Mouse (Mus musculus): ENCODE results near the gene Dlx3.

Gene Dlx3

DNA sequence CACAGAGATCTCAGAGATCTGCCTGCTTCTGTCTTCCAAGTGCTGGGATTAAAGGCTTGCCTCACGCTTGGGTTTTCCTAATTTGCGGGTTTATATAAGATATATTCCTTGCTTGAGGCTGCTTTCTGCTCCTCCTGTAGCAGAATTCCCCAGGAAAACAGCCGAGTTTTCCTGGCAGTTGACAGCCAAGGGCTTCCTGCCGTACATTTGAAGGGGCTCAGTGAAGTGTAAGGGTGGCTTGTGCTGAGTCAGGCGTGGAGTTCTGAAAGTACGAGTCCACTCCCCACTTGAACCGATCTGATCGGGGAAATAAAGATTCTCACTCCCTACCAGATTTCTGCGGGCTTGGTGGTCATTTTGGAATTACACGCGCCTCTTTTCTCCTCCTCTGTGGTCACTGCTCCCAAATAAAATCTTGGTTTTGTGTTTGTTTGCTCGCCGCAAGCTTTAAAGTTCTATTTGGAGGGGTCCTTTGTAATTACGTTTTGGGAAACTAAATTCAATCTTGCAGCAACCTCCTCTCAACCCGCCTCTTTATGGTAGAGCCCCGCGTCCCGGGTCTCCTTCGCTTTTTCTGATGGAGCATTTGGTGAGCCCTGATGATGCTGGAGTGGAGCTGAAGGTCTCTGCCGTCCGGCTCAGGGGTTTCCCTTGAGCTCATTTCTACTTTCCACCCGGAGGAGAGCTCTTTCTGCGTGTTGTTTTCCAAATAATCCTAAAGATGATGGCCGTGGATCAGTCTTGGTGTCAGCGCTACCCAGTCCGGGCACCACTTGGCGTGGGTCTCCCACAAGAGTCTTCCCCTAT lies 29.7 kb downstream of the Dlx3 start:
- ATAC-seq (ENCODE audit: insufficient number of reproducible peaks, low FRiP score, low TSS enrichment), result no peak

DNA sequence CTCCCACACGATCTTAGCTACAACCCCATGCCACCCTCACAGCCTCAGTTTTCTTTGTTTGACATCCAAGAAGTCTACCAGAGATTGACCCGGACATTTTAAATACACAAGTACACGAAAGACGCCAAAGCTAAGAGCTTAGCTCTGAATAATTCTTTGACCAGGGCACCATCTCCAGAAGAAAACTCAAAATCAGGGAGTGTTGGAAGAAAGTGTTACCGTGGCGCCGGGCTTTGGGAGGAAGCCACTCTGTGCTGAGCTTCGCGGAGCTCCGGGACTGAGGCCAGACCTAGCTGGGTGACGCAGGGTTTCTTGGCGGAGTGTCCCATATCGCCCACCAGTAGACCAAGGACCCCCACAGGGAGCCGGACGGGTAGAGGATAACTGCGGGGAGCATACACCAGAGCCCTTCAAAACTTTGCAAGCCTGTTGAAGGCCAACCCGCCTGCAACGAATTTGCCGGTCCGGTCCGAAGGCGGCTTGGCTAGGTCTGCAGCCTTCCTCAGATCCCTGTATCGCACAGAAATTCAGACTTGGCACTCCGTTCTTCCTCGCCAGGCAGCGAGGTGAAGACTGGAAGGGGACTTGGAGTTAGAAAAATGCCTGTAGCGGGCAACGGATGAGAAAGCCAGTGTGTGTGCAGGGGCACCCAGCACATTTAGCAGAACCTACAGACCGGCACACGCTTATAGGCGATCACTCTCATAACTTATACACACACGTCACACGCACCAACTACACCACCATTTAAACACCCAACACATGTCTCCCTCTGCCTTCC lies 30.5 kb downstream of the Dlx3 start:
- no peak for ATAC-seq (ENCODE audit: insufficient number of reproducible peaks, low FRiP score, low TSS enrichment)

DNA sequence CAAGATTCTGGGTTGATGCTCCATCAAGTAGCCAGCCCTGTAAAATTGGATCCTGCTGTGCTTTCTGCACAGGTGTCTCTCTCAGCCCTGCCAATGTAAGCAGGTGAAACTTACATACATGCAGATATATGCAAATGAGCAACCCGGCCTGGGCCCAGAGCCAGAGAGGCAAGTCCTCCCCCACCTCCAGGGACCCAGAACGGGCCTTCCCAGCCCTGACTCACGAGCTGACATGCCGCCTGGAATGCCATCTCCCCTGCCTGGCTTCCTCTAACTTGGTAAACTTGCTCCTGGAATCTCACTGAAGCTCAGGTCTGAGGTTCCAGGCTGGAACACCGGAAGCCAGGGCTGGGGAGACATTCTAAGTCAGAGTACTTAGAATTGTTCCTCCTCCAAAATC lies 33.2 kb downstream of the Dlx3 start:
- ATAC-seq (ENCODE audit: insufficient number of reproducible peaks, low FRiP score, low TSS enrichment), result no peak

DNA sequence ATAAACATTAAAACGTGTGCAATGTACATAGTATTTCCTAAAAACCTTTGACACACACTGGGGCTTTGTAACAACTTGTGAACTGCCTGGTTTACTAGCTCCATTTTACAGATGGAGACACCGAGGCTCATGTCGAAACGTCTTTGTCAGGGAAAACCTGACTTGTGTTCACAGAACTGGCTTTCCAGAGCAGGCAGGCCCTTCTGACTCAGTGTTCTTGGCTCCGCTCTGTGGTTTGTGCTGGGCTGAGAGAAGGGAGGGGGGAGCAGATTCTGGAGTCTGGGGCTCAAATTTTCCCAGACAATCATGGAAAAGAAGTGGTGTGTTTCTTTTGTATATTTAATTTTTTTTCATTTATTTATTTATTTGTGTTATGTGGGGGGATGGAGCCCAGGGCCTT lies 33.8 kb downstream of the Dlx3 start:
- ATAC-seq (ENCODE audit: insufficient number of reproducible peaks, low FRiP score, low TSS enrichment), result no peak

DNA sequence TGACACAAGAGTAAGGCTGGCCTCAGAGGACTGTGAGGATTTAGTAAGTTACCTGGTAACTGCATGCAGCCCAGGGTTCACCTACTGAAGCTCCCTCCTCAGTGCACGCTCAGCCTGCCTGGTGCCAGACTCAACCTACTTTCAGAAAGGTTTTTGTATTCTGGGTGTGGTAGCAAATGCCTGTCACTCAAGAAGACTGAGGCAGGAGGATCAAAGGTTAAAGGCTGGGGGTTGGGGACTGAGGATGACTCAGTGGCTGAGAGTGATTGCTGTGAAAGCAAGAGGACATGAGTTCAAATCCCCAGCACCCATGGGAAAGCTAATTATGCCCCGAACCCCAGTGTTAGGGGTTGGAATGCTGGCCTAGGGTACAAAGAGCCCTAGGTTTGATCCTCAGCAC lies 35.6 kb downstream of the Dlx3 start:
- no peak for ATAC-seq (ENCODE audit: insufficient number of reproducible peaks, low FRiP score, low TSS enrichment)

DNA sequence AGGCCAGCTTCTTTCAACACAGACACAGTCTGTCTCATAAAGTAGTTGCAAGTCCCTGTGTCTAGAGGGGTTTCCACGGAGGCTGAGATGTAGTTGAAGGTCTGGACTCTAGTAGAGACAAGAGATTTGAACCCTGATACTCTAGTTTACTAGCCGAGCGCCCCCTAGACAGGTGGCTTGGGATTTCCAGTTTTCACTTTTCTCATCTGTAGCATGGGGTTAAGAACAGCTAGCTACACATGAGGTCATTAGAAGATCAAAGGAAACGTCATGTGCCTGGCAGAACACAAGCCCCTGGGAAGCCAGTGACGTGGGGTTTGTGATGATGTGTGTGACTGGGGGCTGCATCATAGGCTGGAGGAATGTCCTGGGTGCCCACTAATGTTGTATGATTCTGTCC lies 37.4 kb downstream of the Dlx3 start:
- ATAC-seq (ENCODE audit: insufficient number of reproducible peaks, low FRiP score, low TSS enrichment), result no peak

DNA sequence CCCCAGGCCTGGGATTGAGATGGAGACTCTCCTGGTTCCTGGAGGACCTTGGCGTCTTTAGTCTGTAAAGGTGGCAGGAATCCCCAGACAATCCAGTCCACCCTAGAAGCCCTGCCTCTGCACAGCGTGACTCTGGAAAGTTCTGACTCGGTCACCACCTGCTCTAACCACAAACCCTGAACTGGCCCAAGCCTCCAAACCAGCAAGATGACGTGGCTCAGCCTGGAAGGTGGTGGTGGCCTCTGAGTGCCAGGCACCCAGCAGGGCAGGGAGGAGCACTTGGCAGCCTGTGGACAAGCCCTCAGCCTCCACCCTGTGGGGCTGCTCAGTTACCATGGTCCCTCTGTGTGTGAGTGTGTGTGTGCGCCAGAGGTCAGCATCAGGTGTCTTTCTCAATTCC lies 38.0 kb downstream of the Dlx3 start:
- no peak for ATAC-seq (ENCODE audit: insufficient number of reproducible peaks, low FRiP score, low TSS enrichment)

DNA sequence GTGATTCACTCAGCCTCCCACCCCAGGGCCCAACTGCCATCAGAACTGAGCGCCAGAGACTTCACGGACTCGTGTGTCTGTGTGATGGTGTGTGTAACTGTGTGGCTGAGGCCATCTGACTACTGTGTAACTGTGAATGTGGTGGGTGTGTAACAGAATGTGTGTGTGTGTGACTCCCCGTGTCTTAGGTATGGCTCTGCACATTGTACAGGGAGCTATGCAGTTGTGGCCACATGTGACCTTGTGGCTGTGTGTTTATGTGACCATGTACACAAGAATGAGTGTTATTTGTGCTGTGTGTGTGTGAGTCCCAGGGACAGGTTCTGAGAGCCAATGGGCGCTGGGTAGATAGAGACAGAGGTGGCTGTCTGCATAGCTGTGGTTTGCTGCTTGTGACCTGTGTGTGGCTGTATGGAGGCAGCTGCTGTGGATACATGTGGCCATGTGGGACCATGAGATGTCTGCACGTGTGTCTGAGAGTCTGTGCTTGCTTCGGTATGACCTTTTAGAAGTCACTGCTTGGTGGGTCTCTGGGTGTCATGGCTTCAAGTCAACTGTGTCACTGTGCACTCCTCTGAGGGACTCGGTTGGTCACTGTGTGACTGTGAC lies 39.9 kb downstream of the Dlx3 start:
- ATAC-seq (ENCODE audit: insufficient number of reproducible peaks, low FRiP score, low TSS enrichment), result no peak

DNA sequence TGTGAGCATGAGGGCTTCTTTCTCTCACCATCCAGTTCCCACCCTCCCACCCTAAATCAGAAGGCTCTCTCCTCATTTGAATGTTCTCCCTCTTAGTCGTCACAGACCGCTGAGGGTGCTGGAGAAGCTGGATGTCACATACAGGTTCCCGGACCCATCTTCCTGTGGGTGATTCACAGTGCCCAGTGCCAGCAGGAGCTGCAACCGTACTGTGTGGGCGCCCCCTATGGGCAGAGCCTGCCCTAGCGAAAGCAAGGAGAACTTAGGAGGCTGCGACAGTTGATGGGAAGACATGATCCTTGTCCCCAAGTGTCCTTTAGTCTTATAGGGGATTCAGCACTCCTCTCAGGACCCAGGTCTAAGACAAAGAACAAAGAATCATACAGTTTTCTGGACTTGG lies 40.8 kb downstream of the Dlx3 start:
- no peak for ATAC-seq (ENCODE audit: insufficient number of reproducible peaks, low FRiP score, low TSS enrichment)

DNA sequence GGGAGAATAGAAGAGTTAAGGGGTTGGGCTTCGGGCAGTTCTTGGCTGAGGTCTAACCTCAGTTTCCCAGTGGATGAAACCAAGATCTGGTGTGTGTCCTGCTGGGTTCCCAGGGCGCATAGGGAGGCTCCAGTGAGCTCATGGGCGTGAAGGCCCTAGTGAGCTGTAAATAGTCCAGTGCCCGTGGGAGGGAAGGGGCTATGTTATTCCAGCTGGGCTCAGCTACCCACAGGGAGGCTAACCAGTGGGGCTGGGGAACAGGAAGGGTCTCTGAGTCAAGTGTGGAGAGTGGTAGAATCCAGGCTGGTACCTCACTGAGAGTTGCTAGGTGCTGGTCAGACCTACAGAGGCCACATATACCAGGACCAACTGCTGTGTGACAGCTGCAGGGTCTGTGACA lies 41.8 kb downstream of the Dlx3 start:
- ATAC-seq (ENCODE audit: insufficient number of reproducible peaks, low FRiP score, low TSS enrichment), result no peak

DNA sequence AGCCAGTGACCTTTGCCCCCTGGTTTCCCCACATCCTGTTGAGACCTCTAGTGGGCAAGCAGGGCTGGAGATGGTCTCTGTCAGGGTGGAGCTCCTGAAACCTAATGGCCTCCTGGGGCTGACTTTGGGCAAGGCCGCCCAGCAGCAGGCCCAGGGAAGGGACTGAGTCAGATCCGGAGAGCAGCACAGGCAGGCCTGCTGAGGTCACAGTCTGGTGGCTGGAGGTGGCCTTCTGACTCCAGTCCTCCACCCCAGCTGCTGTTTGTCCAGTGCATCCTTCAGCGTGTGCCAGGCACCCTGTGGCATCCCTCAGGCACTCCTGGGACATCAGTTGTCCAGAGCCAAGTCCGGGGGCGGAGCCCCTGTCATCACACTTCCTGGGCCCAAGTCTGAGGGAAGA lies 45.9 kb downstream of the Dlx3 start:
- no peak for ATAC-seq (ENCODE audit: insufficient number of reproducible peaks, low FRiP score, low TSS enrichment)
